Mouse (Mus musculus) neural tube, embryonic 12.5 days (tissue): ENCODE measurements around the gene Gp9. TPM values are rescaled to one million over a fixed set of nuclear protein-coding genes. Genes with fewer than 3 reads are reported as not detected.

ENCODE experiments used
- ATAC-seq: fragments of 200-750 bp; cut with Nextera tagmentation; 2 replicates; pipeline ENCODE4 v1.8.0; 2017; ENCODE audit warnings: low read depth, mild to moderate bottlenecking, moderate TSS enrichment, moderate library complexity; ENCODE audit not compliant: low FRiP score
- H3K27ac ChIP-seq: fragments of 300-500 bp; sonication (generic); 2 replicates; pipeline ENCODE4 v1.5.1; 2016
- H3K27me3 ChIP-seq: fragments of 300-500 bp; sonication (generic); replicated peaks from 2 replicates; pipeline ENCODE4 v1.6.1; 2016; ENCODE audit warnings: mild to moderate bottlenecking
- H3K36me3 ChIP-seq: fragments of 300-500 bp; sonication (generic); 2 replicates; pipeline ENCODE4 v1.6.1; 2016; ENCODE audit warnings: mild to moderate bottlenecking
- H3K4me1 ChIP-seq: fragments of 300-500 bp; sonication (generic); 2 replicates; pipeline ENCODE4 v1.6.1; 2016
- H3K4me2 ChIP-seq: fragments of 300-500 bp; sonication (generic); replicated peaks from 2 replicates; pipeline ENCODE4 v1.6.1; 2016; ENCODE audit warnings: mild to moderate bottlenecking
- H3K4me3 ChIP-seq: fragments of 300-500 bp; sonication (generic); 2 replicates; pipeline ENCODE4 v1.5.1; 2016
- H3K9ac ChIP-seq: fragments of 300-500 bp; sonication (generic); 2 replicates; pipeline ENCODE4 v1.6.1; 2016; ENCODE audit warnings: mild to moderate bottlenecking
- H3K9me3 ChIP-seq: fragments of 300-500 bp; sonication (generic); 2 replicates; pipeline ENCODE4 v1.6.1; 2016; ENCODE audit warnings: mild to moderate bottlenecking
- WGBS: fragments of 180-500 bp; shearing (Covaris S2); methylation state at CpG from one replicate; pipeline ENCODE4 v1.1.7; 2016; 5-methylcytosine and 5-hydroxymethylcytosine counted together
- polyA plus RNA-seq: library from polyadenylated mRNA; unstranded; fragments of >200 nt; fragmentation: Nextera tagmentation; extraction: Ambion mirVana; gene quantifications from 2 replicates; pipeline ENCODE4 v1.2.1, GENCODE M21; 2016

Gene Gp9
- polyA plus RNA-seq, 1 experiment from 2014 or later = 1.6 TPM

- Histone ChIP-seq H3K4me2 (no peak overlapping the region), H3K9ac (no peak overlapping the region), H3K27ac (no peak overlapping the region), H3K36me3 (peaks cover 16% of the 10 kb centered on the region), H3K27me3 (no peaks in the 10 kb centered on the region), H3K4me3 (no peak overlapping the region), H3K9me3 (no peaks in the 10 kb centered on the region), H3K4me1 (peaks cover 9% of the 10 kb centered on the region)
- ATAC-seq = no peak
- WGBS = 93% methylated on average over 10 of the region's 10 CpGs
These were observed 16.1 kb downstream of the Gp9 start for GRCm38 (mm10) chr6:87793821-87794510.

- ATAC-seq = no peak
- Histone ChIP-seq H3K27me3 (no peaks in the 10 kb centered on the region), H3K9me3 (no peaks in the 10 kb centered on the region), H3K9ac (no peak overlapping the region), H3K4me3 (no peak overlapping the region), H3K4me2 (no peak overlapping the region), H3K4me1 (no peaks in the 10 kb centered on the region), H3K27ac (no peak overlapping the region), H3K36me3 (peaks cover 16% of the 10 kb centered on the region)
- 50% methylated on average over 6 of the region's 6 CpGs for WGBS
These were observed 17.7 kb downstream of the Gp9 start for GRCm38 (mm10) chr6:87795385-87796150.

GRCm38 (mm10) chr6:87796251-87796880, 18.5 kb downstream of the Gp9 start:
- Histone ChIP-seq H3K36me3 (peaks cover 12% of the 10 kb centered on the region), H3K9ac (no peak overlapping the region), H3K9me3 (no peaks in the 10 kb centered on the region), H3K4me1 (no peaks in the 10 kb centered on the region), H3K27me3 (no peaks in the 10 kb centered on the region), H3K27ac (no peak overlapping the region), H3K4me3 (no peak overlapping the region), H3K4me2 (no peak overlapping the region)
- ATAC-seq = no peak
- 91% methylated on average over 6 of the region's 6 CpGs for WGBS

GRCm38 (mm10) chr6:87797321-87797720, 19.4 kb downstream of the Gp9 start:
- Histone ChIP-seq H3K9me3 (no peaks in the 10 kb centered on the region), H3K9ac (no peak overlapping the region)
- 38% methylated on average over 2 of the region's 2 CpGs for WGBS

DNA sequence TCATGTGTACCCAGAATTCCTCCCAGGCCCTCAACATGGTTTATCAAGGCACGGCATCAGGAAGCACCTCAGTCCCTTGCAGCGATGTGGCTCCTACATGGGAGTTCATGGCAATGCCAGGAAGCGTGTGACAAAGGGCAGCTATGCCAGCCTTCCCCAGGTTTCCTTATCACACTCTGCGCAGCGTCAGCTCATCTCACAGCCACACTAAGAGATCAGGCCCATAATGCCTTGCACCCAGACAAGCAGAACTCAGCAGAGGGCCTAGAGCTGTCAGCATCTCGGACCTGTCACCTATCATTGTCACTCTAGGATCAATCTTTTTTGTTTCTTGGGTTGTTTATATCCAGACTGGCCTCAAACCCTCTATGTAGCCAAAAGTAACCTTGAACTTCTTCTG, 21.7 kb downstream of the Gp9 start:
- no peak for ATAC-seq
- WGBS = 95% methylated on average over 6 of the region's 6 CpGs
- Histone ChIP-seq H3K27me3 (no peaks in the 10 kb centered on the region), H3K9me3 (no peaks in the 10 kb centered on the region), H3K9ac (no peak overlapping the region), H3K4me2 (no peak overlapping the region), H3K27ac (no peak overlapping the region), H3K4me3 (no peak overlapping the region), H3K4me1 (no peaks in the 10 kb centered on the region), H3K36me3 (no peaks in the 10 kb centered on the region)

More at GRCm38 (mm10) chr6:87797321-87797720, 19.4 kb downstream of the Gp9 start:
- Histone ChIP-seq H3K27ac (no peak overlapping the region), H3K27me3 (no peaks in the 10 kb centered on the region), H3K36me3 (peaks cover 5% of the 10 kb centered on the region; the same call in 1 of the 2 replicates), H3K4me3 (no peak overlapping the region), H3K4me2 (no peak overlapping the region), H3K4me1 (no peaks in the 10 kb centered on the region)
- no peak for ATAC-seq

DNA sequence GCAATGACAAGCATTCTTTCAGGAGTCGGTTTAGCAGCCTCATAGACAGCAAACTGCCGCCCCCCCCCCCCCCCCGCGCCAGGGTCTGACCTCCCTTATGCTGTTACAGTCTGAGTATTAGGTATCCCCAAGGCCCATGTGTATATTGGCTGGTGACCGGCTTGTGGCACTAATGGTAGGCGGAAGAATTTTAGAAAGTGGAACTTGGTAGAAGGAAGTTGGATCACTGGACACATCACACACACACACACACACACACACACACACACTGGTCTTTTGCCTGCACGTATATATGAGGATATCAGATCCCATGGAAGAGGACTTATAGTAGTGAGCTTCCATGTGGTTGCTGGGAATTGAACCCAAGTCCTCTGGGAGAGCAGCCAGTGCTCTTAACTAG, 24.6 kb downstream of the Gp9 start:
- no peaks in the 10 kb centered on the region for H3K9me3 ChIP-seq
- H3K36me3 ChIP-seq = no peaks in the 10 kb centered on the region
- no peak overlapping the region for H3K4me2 ChIP-seq
- no peaks in the 10 kb centered on the region for H3K27me3 ChIP-seq
- no peak overlapping the region for H3K9ac ChIP-seq
- no peak for ATAC-seq
- 88% methylated on average over 7 of the region's 7 CpGs for WGBS
- no peaks in the 10 kb centered on the region for H3K4me1 ChIP-seq
- no peak overlapping the region for H3K4me3 ChIP-seq
- no peak overlapping the region for H3K27ac ChIP-seq

GRCm38 (mm10) chr6:87804036-87804435, 26.2 kb downstream of the Gp9 start:
- Histone ChIP-seq H3K4me2 (no peak overlapping the region), H3K4me3 (no peak overlapping the region), H3K9me3 (no peaks in the 10 kb centered on the region), H3K9ac (no peak overlapping the region), H3K36me3 (no peaks in the 10 kb centered on the region), H3K27me3 (no peaks in the 10 kb centered on the region), H3K27ac (no peak overlapping the region), H3K4me1 (no peaks in the 10 kb centered on the region)
- ATAC-seq = no peak
- WGBS = 92% methylated on average over 1 of the region's 1 CpGs

DNA sequence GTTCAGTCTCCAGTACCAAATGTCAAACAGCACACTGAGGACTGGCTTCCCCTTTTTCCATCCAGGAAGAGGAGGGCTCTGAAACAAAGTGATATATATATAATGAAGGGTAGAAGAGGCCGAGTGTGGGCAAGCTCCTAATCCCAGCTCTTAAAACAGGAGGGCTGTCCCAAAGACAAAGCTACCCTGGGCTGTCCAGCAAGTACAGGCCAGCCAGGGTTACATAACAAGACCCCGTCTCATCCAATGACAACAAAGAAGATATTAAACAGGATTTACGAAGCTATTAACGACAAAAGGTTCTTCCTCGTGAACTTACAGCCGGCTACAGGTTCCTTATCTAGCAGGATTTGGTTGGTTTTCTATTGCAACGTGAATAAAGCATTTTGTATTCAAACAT, 27.0 kb downstream of the Gp9 start:
- H3K9me3 ChIP-seq = no peaks in the 10 kb centered on the region
- H3K27me3 ChIP-seq = no peaks in the 10 kb centered on the region
- no peak for ATAC-seq
- H3K27ac ChIP-seq = no peak overlapping the region
- no peaks in the 10 kb centered on the region for H3K36me3 ChIP-seq
- WGBS = 82% methylated on average over 7 of the region's 7 CpGs
- H3K4me1 ChIP-seq = no peaks in the 10 kb centered on the region
- no peak overlapping the region for H3K9ac ChIP-seq
- no peak overlapping the region for H3K4me2 ChIP-seq
- H3K4me3 ChIP-seq = no peak overlapping the region

DNA sequence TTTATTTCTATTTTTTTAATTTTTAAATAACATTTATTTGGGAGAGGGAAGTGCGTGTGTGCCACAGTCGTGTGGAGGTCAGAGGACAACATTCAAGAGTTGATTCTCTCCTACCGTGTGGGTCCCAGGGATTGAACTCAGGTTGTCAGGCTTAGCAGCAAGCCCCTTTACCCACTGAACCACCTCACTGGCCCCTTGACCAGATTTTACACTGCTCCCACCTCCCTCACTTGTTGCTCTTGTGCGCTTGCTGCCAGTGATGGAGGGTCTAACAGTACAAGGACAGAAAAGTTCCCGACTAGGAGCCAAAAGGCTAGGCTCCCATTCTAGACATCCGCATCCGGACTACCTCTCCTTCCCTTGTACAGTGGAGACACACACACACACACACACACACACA, 27.6 kb downstream of the Gp9 start:
- Histone ChIP-seq H3K9me3 (no peaks in the 10 kb centered on the region), H3K4me1 (no peaks in the 10 kb centered on the region; the same call in 1 of the 2 replicates), H3K27ac (no peak overlapping the region), H3K4me3 (no peak overlapping the region), H3K4me2 (no peak overlapping the region), H3K36me3 (no peaks in the 10 kb centered on the region), H3K27me3 (no peaks in the 10 kb centered on the region), H3K9ac (no peak overlapping the region)
- no peak for ATAC-seq
- 91% methylated on average over 7 of the region's 7 CpGs for WGBS

GRCm38 (mm10) chr6:87806028-87806427, 28.2 kb downstream of the Gp9 start:
- H3K9ac ChIP-seq = no peak overlapping the region
- WGBS = 78% methylated on average over 2 of the region's 2 CpGs
- H3K9me3 ChIP-seq = no peaks in the 10 kb centered on the region
- H3K4me3 ChIP-seq = no peak overlapping the region
- no peak overlapping the region for H3K27ac ChIP-seq
- no peaks in the 10 kb centered on the region for H3K27me3 ChIP-seq
- H3K4me2 ChIP-seq = no peak overlapping the region
- no peak for ATAC-seq
- H3K4me1 ChIP-seq = peaks cover 5% of the 10 kb centered on the region
- no peaks in the 10 kb centered on the region for H3K36me3 ChIP-seq

GRCm38 (mm10) chr6:87806857-87807256, 29.0 kb downstream of the Gp9 start:
- Histone ChIP-seq H3K9me3 (no peaks in the 10 kb centered on the region), H3K27me3 (no peaks in the 10 kb centered on the region), H3K36me3 (no peaks in the 10 kb centered on the region), H3K9ac (no peak overlapping the region), H3K27ac (no peak overlapping the region), H3K4me2 (no peak overlapping the region), H3K4me1 (peaks cover 6% of the 10 kb centered on the region), H3K4me3 (no peak overlapping the region)
- WGBS = 60% methylated on average over 2 of the region's 2 CpGs
- ATAC-seq = no peak

GRCm38 (mm10) chr6:87807735-87808440, 30.0 kb downstream of the Gp9 start:
- Histone ChIP-seq H3K36me3 (no peaks in the 10 kb centered on the region), H3K4me2 (no peak overlapping the region), H3K4me1 (peaks cover 11% of the 10 kb centered on the region), H3K27me3 (no peaks in the 10 kb centered on the region), H3K9ac (no peak overlapping the region), H3K4me3 (no peak overlapping the region), H3K27ac (no peak overlapping the region), H3K9me3 (no peaks in the 10 kb centered on the region)
- no peak for ATAC-seq
- 84% methylated on average over 4 of the region's 4 CpGs for WGBS
